Mouse (Mus musculus) cerebellum, adult 2 months (tissue): ENCODE results near the gene Sbk2.

Experiments
- CTCF ChIP-seq: fragments of 200-500 bp; IDR thresholded peaks from 2 replicates; pipeline ENCODE4 v1.5.1; 2011; ENCODE audit warnings: low read depth, mild to moderate bottlenecking, control low read depth, low read length, moderate library complexity, borderline replicate concordance; ENCODE audit not compliant: insufficient read depth
- POLR2A ChIP-seq: fragments of 200-500 bp; IDR thresholded peaks from 2 replicates; pipeline ENCODE4 v1.6.1; 2011; ENCODE audit warnings: low read length, control low read depth, borderline replicate concordance; ENCODE audit not compliant: insufficient read depth

DNA sequence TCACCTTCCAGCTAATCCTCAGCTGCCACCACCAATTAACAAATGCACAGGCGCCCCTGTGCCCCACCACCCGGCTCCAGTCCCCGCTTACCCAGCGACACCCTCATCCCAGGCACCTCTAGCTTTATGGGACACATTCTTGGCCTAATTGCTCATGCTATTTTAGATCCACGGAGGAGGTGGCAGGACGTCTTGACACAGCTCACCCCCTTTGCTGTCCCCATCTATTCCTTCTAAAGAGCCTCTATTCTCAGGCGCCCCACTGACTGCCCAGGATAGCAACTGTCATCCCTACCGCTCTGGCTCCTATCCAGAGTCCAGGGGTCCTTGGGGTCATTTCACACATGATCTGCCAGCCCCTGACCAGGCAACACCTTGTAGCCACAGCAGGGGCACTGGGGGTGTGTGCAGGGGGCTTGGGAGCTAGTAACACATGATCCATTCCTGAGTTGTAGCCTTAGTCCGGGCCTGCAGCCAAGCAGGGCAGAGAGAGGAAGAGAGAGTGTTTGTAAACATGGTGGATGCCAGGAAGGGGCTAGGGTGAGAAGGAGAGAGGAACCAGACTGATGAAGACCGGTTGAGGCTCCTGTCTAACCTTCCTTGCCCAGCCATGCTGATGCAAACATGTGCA is 10.3 kb downstream of the Sbk2 start:
- TF ChIP-seq CTCF = no peak
- TF ChIP-seq POLR2A = no peak
